Mouse (Mus musculus) G1E (cell line): ENCODE data around the gene Gm9747.

Experiments used
- CTCF ChIP-seq: IDR thresholded peaks from 2 replicates; pipeline ENCODE4 v1.5.1; 2012; ENCODE audit warnings: low read depth, low read length, inconsistent platforms, mixed read lengths
- GATA1 ChIP-seq: IDR thresholded peaks from 2 replicates; pipeline ENCODE4 v1.6.1; 2012; ENCODE audit warnings: borderline replicate concordance, low read length, inconsistent platforms, mixed read lengths
- GATA2 ChIP-seq: IDR thresholded peaks from 2 replicates; pipeline ENCODE4 v1.6.1; 2012; ENCODE audit warnings: low read depth, low read length, inconsistent platforms, borderline replicate concordance
- POLR2AphosphoS5 ChIP-seq: IDR thresholded peaks from 2 replicates; pipeline ENCODE4 v1.6.1; 2012; ENCODE audit warnings: low read depth, low read length, inconsistent platforms; ENCODE audit not compliant: insufficient replicate concordance

DNA sequence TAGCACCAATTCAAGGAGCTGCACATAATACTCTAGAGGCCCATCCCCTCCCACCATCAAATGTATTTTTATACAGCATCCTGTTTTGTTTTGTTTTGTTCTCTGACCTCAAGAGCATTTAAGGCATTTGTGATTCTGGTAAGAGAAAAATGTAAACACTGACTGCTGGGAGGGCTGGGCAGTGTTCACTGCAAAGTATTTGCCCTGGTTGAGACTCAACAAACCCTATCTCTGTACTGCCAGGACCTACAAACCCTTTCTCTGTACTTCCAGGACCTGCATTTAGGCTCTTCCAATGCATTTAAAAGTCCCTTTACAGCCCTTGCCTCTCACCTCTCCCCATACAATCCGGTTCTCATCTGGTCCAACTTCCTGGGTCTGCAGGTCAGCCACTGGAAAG, 41.4 kb downstream of the Gm9747 start:
- TF ChIP-seq CTCF (no peak), GATA1 (no peak), POLR2AphosphoS5 (no peak), GATA2 (no peak)
